Mouse (Mus musculus) stomach, postnatal 0 days (tissue): Measurements from ENCODE around the gene Amz2. TPM values are rescaled to one million over a fixed set of nuclear protein-coding genes. Genes with fewer than 3 reads are reported as not detected.

Source experiments
- ATAC-seq: fragments of 200-750 bp; cut with Nextera tagmentation; 2 replicates; pipeline ENCODE4 v1.8.0; 2017; ENCODE audit not compliant: low FRiP score, low TSS enrichment
- DNase-seq: peaks from one replicate; pipeline ENCODE4 v3.0.0-alpha.2; 2016; ENCODE audit warnings: low spot score
- H3K27ac ChIP-seq: fragments of 300-500 bp; sonication (generic); replicated peaks from 2 replicates; pipeline ENCODE4 v1.5.1; 2014; ENCODE audit warnings: mild to moderate bottlenecking, control low read depth
- H3K27me3 ChIP-seq: fragments of 300-500 bp; sonication (generic); 2 replicates; pipeline ENCODE4 v1.6.1; 2014; ENCODE audit warnings: low read length; ENCODE audit not compliant: control insufficient read depth, insufficient read depth
- H3K36me3 ChIP-seq: fragments of 300-500 bp; sonication (generic); 2 replicates; pipeline ENCODE4 v1.6.1; 2014; ENCODE audit warnings: low read length, mixed read lengths; ENCODE audit not compliant: control insufficient read depth, insufficient read depth
- H3K4me1 ChIP-seq: fragments of 300-500 bp; sonication (generic); replicated peaks from 2 replicates; pipeline ENCODE4 v1.6.1; 2014; ENCODE audit warnings: antibody characterized with exemption; ENCODE audit not compliant: control insufficient read depth, insufficient read depth
- H3K4me2 ChIP-seq: fragments of 300-500 bp; sonication (generic); replicated peaks from 2 replicates; pipeline ENCODE4 v1.6.1; 2014; ENCODE audit warnings: low read depth, mild to moderate bottlenecking, control low read depth, moderate library complexity
- H3K4me3 ChIP-seq: fragments of 300-500 bp; sonication (generic); 2 replicates; pipeline ENCODE4 v1.5.1; 2014; ENCODE audit warnings: low read depth, low read length, control low read depth
- H3K9ac ChIP-seq: fragments of 300-500 bp; sonication (generic); 2 replicates; pipeline ENCODE4 v1.6.1; 2014; ENCODE audit warnings: mild to moderate bottlenecking, low read length, control low read depth, mixed read lengths
- H3K9me3 ChIP-seq: fragments of 300-500 bp; sonication (generic); 2 replicates; pipeline ENCODE4 v1.6.1; 2016; ENCODE audit warnings: low read length; ENCODE audit not compliant: control insufficient read depth
- CTCF ChIP-seq: IDR thresholded peaks from 2 replicates; pipeline ENCODE4 v1.5.1; 2016; ENCODE audit warnings: antibody characterized with exemption, low read depth, mild to moderate bottlenecking, moderate library complexity
- EP300 ChIP-seq: optimal IDR thresholded peaks from 2 replicates; pipeline ENCODE3; 2016; ENCODE audit warnings: antibody characterized with exemption
- whole genome bisulfite sequencing: fragments of 180-500 bp; shearing (Covaris S2); extraction: QIAGEN DNeasy Blood & Tissue Kit; methylation state at CpG from one replicate; pipeline ENCODE4 v1.1.7; 2014; 5-methylcytosine and 5-hydroxymethylcytosine counted together
- polyA plus RNA-seq: library from polyadenylated mRNA; unstranded; fragments of >200 nt; fragmentation: Nextera tagmentation; extraction: Ambion mirVana; gene quantifications from 2 replicates; pipeline ENCODE4 v1.2.1, GENCODE M21; 2015

Amz2 gene
- polyA plus RNA-seq, 1 experiment from 2014 or later, result 21.5 TPM

DNA sequence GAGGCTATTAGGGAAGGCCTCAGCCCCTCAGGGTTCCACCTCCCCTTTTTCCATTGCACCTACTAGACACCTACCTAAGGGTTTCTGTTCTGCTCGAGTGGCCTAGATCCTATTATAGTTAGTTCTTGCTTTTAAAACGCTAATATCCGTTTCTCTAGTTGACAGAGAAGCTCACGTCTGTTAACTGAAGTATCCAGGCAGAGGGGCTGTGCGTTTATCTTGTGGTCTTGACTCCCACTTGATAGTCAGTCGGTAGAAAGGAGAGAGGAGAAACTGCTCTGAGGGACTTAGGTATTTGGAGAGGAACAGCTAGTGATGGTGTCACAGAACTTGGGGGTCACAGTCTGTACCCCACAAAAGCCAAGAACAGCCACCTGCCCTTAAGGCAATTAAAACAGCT lies 50.9 kb downstream of the Amz2 start:
- H3K36me3 ChIP-seq, result no peaks in the 10 kb centered on the region
- no peaks in the 10 kb centered on the region for H3K27me3 ChIP-seq
- H3K9ac ChIP-seq, result no peak overlapping the region
- H3K4me2 ChIP-seq, result no peak overlapping the region
- DNase-seq, result no peak
- TF ChIP-seq CTCF (no peak), EP300 (no peak)
- 61% methylated on average over 6 of the region's 6 CpGs for WGBS
- H3K27ac ChIP-seq, result no peak overlapping the region
- H3K9me3 ChIP-seq, result no peaks in the 10 kb centered on the region
- no peak for ATAC-seq
- no peaks in the 10 kb centered on the region for H3K4me1 ChIP-seq
- no peak overlapping the region for H3K4me3 ChIP-seq

DNA sequence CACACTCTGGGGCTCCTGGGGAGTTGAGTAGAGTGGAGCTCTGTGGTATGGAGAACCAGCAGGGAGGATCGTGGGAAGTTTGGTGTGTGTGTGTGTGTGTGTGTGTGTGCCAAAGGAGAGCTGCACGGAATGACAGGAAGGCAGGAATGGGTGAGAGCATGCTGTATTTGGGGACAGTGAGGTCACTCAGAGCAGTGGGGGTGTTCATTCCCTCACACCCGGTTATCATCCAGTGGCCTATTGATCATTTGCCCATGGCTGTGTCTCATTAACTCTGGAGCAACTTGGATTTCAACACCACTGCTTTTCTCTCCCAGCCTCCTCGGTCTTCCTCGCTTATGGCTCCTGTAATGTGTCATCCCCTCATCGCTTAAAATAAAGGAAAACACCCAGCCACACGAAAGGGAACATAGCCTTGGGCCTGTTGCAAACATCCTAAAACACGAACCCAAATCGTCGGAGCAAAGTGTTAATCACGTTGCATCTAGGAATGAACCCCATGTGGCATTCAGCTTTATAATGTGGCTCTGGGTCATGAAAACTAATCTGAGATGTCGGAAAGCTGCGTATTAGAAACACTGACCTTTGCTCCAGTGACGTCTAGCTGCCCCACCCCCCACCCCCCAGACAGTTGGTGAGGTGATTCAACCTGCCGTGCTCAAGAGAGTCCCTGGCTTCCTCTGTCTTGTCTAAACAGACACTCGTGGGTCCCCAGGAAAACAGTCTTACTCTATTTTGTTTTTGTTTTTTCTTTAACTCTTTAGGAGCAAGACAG lies 52.0 kb downstream of the Amz2 start:
- Histone ChIP-seq H3K27me3 (no peaks in the 10 kb centered on the region), H3K4me2 (no peak overlapping the region), H3K36me3 (no peaks in the 10 kb centered on the region), H3K4me3 (no peak overlapping the region), H3K9me3 (no peaks in the 10 kb centered on the region), H3K9ac (no peak overlapping the region), H3K27ac (no peak overlapping the region), H3K4me1 (no peaks in the 10 kb centered on the region)
- TF ChIP-seq EP300 (no peak), CTCF (no peak)
- 48% methylated on average over 16 of the region's 16 CpGs for WGBS
- ATAC-seq (no peak), DNase-seq (no peak)

DNA sequence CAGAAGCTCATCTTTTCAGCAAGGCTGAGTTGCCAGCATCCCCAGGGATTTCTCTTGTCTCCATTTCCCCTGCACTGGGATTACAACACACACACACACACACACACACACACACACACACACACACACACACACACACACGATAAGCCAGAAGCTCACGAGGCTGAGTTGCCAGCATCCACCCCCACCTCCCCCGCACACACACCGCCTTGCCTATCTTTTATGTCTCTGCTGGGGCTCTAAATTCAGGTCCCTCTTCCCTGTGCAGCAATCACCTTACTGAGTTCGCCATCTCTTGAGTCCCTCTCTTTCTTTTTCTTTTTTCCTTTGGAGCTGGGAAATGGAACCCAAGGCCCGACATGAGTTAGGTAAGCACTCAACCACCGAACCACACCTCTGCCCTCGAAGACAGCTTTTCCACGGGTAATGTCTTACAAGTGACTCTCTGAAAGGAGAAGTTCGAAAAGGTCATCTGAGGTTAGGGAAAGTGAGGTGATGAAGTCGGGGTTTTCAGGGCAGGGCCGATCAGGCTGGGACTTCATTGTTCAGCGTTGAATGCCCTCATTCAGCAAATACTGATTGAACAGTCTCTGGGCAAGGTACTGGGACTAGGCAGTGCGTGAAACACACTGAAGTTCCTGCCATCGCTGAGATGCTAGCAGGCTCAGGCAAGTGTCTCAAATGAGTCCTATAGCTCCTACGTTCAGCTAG lies 54.0 kb downstream of the Amz2 start:
- Histone ChIP-seq H3K27ac (no peak overlapping the region), H3K36me3 (no peaks in the 10 kb centered on the region), H3K9ac (no peak overlapping the region), H3K4me2 (no peak overlapping the region), H3K4me3 (no peak overlapping the region), H3K9me3 (no peaks in the 10 kb centered on the region), H3K27me3 (no peaks in the 10 kb centered on the region), H3K4me1 (no peaks in the 10 kb centered on the region)
- TF ChIP-seq CTCF, result no peak
- TF ChIP-seq EP300, result no peak
- DNase-seq, result no peak
- peak; percentile 67 for ATAC-seq
- WGBS, result 61% methylated on average over 16 of the region's 16 CpGs

DNA sequence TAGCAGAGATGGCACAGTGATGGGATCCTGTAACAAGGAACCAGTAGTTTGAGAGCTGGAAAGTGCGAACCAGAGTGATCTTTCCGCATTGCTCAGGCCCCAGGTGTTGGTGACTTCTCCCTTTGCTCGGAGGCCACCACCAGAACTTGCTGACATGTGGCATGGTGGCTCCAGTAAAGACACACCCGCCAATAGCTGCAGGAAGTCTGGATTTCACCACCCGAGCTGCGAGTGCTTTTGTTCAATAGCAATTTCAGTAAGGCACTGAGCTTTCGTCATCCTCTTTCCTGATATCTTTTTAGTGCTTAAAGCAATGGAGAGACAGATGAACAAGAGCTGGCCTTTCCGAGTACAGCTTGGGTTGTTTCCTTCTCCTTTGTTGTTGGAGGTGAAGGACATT lies 54.7 kb downstream of the Amz2 start:
- WGBS, result 70% methylated on average over 8 of the region's 8 CpGs
- no peak for ATAC-seq
- no peaks in the 10 kb centered on the region for H3K9me3 ChIP-seq
- no peak overlapping the region for H3K4me2 ChIP-seq
- TF ChIP-seq CTCF (no peak), EP300 (no peak)
- H3K27ac ChIP-seq, result no peak overlapping the region
- H3K27me3 ChIP-seq, result no peaks in the 10 kb centered on the region
- no peak overlapping the region for H3K9ac ChIP-seq
- no peak overlapping the region for H3K4me3 ChIP-seq
- DNase-seq, result no peak
- no peaks in the 10 kb centered on the region for H3K36me3 ChIP-seq
- H3K4me1 ChIP-seq, result no peaks in the 10 kb centered on the region

DNA sequence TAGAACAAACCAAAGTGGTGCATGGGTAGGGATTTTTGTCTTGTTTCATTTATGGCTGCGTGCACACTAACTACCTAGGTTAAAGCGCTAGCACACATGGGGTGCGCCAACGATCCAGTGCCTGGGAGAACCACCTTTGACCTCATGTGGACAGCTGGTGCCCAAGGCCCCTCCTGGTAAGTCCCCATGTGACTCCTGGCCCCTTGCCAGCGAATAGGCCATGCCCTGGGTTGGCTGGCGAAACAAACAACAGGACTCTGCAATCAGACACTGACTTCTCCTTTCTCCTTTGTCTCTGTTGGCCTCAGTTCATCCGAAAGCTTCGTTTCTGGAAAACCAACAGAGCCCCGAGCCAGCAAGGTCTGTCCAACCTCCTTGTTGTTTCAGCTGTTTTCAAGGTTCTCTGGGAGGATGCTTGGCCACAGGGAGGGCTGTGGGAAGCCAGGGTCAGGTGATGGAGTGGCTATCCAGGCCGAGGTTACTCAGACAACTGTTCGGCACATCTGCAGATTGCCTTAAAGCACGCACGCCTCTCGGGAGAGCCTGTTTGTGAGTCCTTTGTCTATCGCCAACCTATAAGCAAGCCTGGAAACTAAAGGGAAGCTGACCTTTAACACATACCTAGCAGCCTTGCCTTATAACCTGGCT lies 59.8 kb downstream of the Amz2 start:
- no peak overlapping the region for H3K9ac ChIP-seq
- no peak for DNase-seq
- no peaks in the 10 kb centered on the region for H3K36me3 ChIP-seq
- no peak overlapping the region for H3K4me3 ChIP-seq
- no peaks in the 10 kb centered on the region for H3K9me3 ChIP-seq
- ATAC-seq, result no peak
- no peak for TF ChIP-seq EP300
- TF ChIP-seq CTCF, result no peak
- no peaks in the 10 kb centered on the region for H3K27me3 ChIP-seq
- whole genome bisulfite sequencing, result 85% methylated on average over 15 of the region's 15 CpGs
- H3K4me1 ChIP-seq, result no peaks in the 10 kb centered on the region
- H3K4me2 ChIP-seq, result no peak overlapping the region
- no peak overlapping the region for H3K27ac ChIP-seq

DNA sequence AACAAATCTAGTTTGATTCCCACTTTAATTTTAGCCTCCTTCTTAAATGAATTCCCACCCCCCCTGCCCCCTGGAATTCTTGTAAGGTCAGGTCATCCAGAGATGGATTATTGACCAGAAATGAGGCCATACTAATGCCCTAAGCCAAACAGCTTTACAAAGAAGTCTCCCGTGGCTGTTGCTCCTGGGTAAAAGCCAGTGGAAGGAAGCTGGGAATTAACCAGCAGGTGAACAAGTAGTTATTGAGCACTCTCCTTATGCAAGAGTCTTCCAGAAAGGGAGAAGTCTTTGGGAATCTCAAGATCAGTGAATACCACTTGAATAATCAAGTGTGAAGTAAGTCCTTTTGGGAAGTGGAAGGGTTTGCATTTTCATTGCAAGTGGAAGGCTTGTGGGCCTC lies 61.4 kb downstream of the Amz2 start:
- no peak overlapping the region for H3K9ac ChIP-seq
- no peak for TF ChIP-seq CTCF
- TF ChIP-seq EP300, result no peak
- WGBS, result 26% methylated on average over 1 of the region's 1 CpGs

More for the DNA sequence above, 61.4 kb downstream of the Amz2 start:
- no peak for DNase-seq
- H3K4me2 ChIP-seq, result no peak overlapping the region
- no peaks in the 10 kb centered on the region for H3K36me3 ChIP-seq
- no peak for ATAC-seq
- no peaks in the 10 kb centered on the region for H3K4me1 ChIP-seq
- H3K27ac ChIP-seq, result no peak overlapping the region
- no peaks in the 10 kb centered on the region for H3K9me3 ChIP-seq
- H3K27me3 ChIP-seq, result no peaks in the 10 kb centered on the region
- no peak overlapping the region for H3K4me3 ChIP-seq
